Mouse (Mus musculus) adrenal gland, adult 2 months (tissue): ENCODE results near the gene Gja4. TPM values are rescaled to one million over a fixed set of nuclear protein-coding genes. Genes with fewer than 3 reads are reported as not detected.

Experiments
- DNase-seq: peaks from one replicate; pipeline ENCODE4 v3.0.0; 2021
- long read RNA-seq: library from polyadenylated mRNA; stranded (forward); transcript quantifications from one replicate; pipeline ENCODE4 v2.0.0, GENCODE M21; 2021
- polyA plus RNA-seq: library from polyadenylated mRNA; depleted of rRNA; stranded (reverse); fragments of >200 nt; gene quantifications from 2 replicates; pipeline ENCODE4 v1.2.3, GENCODE M21; 2012; rRNA removed
- total RNA-seq, 2 experiments: library from RNA; stranded (reverse); gene quantifications; 2 replicates each; pipeline ENCODE4 v1.2.3; 2021

Gja4 gene
- total RNA-seq (1 to 10 TPM; 2.7 to 6.7 TPM), polyA plus RNA-seq (15.9 and 16.0 TPM in 2 replicates)
- long read RNA-seq, transcript Gja4-201 (2 exons, 1,685 nt): major isoform, 5 of 6 reads
- long read RNA-seq, partial matches to known transcripts: 0 of 6 reads
- long read RNA-seq, other reads (novel, unspliced or antisense): 1 of 6 reads

DNA sequence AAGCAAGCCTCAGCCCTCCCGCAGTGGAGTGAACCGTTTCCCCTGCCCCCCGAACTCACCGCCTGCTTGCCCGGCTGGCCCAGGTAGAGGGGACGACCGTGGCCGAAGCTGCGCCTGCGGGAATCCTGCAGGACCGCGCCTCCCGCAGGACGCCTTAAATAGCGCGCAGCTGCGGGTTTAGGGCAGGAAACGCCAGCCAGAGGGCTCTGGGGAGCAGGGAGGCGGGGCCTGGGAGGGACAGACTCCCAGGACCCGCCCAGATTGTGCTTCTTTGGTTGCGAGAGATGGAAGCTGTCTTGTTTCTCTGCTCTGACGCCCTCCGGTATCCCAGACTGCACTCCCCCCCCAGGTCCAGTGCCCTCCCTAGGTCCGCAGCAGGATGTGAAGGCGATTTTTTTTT, at the start of gene Gja4:
Gene Gja4 (minus strand): TSS at position 179 of the 400 bp plus-strand sequence.
- peak; percentile 88 for DNase-seq

DNA sequence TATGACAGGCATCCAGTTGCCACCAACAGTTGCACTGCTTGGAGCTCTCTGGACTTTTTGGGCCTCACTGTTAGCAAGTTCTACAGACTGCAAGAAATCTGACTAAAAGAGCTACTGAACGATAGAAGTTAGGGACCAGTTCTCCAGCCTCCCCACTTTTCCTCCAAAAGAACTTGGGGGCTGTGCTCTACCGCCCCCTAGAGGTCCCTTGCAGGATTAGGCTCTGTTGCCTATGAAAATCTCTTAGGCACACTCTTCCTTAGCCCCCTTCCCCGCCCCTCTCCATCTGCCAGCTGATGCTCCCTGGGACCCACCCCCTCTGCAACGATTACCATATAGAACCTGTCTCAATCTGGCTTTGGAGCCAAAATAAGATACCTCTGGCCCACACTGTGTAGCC, 49.5 kb upstream of the Gja4 start:
- no peak for DNase-seq

DNA sequence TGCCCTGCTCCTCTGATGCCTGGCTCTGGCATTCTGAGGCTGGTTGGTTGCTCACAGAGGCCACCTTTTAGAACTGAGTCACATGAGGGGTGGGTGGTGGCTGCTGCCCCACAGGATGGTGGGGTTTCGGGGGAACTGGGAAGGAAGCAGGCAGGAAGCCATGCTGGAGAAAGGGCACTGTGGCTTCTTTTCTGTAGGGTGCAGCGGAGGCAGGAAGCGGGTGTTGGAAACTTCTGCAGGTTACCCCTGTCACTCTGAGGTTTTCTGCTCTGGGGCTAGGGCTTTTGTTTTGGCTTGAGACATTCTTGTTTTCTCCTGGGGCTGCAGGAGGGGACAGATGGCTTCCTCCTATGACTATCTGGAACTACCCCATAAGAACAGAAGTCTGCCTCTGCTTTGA, 48.7 kb upstream of the Gja4 start:
- no peak for DNase-seq

DNA sequence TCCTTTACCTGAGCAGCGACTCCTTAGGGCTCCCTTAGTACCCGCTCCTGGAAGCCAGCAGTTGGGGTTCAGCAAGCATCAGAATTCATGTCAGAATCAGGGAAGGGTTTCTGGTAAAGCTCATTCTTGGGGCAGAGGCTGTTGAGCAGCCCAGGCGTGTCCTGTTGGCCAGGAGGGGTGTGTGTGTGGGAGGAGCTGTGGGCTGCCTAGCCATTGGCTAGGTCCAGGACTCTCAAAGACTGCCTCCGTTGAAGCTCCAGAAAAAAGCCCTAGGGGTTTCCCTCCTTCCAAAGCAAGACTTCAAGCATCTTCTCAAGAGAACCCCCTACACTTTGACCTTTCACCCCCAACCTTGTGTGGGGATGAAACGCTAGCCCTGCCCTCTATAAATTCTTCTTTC, 44.2 kb upstream of the Gja4 start, which contains the start of gene Gjb5:
Gene Gjb5 (minus strand): TSS at position 164 of the 400 bp plus-strand sequence.
- DNase-seq: no peak

DNA sequence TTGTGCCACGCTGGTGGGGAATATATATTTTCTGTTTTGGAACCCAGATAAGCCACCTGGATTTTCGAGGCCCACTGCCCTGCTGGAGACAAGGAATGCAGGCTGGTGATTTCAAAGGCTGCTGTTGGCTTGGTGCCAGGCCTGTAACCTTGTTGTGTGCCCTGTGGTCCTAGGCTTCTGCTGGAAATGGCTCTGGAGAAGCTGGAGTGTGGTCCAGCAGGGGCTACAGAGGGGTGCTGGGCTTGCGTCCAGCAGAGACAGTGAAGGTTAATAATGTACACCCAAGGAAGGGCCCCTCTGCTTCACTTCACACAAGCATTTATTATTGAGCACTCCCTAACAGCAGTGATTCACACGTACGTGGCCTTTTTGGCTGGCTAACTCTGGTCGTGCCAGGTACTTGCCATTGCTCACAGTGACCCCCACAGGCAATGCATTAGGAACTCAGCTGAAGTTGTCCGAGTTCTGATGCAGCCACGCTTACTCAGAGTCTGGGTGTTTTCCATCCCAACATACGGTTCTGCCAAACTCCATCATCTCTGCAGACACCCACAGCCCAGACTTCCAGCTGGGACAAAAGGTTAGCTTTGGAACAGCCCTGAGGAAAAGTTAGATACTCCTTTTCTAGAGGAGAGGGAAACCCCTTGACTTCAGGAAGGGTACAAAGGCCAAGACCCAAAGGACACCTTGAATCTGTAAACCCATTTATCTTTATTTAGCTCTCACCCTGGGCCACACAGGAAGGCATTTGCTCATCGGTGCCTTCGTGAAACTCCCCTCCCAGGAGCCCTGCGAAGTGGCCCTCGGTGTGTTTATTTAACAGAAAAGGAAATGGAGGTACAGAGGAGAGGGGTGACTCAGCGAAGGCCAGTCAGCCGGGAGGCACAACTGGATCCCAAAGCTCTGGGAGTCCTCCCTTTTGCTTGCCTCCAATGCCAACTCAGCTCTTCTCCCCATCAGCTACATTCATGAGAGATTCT, 41.0 kb upstream of the Gja4 start:
- peak; percentile 62 for DNase-seq

DNA sequence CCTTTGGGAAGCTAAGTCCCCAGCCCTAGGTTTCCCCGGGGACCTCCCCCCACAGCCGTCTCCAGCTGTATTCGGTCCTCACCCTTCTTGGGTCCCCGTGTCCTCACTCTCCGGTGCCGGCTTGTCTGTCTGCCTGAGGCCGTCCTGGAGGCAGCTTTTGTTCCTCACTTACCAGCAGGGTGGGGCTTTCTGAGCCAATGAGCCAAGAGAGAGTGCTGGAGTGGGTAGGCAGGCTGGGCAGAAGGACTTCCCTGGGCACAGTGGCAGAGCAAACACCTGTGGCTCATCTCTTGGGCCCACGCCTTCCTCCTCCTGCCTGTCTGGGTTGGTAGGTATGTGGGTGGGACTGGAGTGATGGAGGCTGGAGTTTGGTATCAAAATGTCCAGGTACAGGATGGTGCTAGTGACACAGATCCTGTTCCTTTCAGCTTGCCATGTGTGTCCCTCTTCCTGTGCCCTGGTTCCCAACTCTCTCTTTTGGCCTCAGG, 40.2 kb upstream of the Gja4 start, which contains the start of gene Gjb4:
Gene Gjb4 (minus strand): TSS at position 131 of the 488 bp plus-strand sequence.
- no peak for DNase-seq

DNA sequence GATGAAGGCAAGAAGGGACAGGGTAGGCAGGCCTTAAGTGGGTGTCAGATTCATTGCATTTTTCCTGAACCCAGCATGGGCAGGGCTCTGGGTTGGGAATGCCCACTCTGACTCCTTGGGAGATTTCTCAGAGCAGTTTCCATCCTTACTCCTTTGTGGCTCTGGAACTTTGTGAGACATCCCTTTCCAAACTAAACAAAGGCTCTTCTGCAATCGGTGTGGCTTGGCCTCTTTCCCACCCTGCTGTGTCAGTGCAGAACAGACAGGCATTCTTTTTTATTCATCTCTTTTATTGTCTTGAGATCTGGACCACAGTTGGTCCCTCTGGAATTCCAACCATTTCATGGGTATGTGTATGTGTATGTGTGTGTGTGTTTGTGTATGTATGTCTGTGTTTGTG, 38.8 kb upstream of the Gja4 start:
- DNase-seq: peak; percentile 31

DNA sequence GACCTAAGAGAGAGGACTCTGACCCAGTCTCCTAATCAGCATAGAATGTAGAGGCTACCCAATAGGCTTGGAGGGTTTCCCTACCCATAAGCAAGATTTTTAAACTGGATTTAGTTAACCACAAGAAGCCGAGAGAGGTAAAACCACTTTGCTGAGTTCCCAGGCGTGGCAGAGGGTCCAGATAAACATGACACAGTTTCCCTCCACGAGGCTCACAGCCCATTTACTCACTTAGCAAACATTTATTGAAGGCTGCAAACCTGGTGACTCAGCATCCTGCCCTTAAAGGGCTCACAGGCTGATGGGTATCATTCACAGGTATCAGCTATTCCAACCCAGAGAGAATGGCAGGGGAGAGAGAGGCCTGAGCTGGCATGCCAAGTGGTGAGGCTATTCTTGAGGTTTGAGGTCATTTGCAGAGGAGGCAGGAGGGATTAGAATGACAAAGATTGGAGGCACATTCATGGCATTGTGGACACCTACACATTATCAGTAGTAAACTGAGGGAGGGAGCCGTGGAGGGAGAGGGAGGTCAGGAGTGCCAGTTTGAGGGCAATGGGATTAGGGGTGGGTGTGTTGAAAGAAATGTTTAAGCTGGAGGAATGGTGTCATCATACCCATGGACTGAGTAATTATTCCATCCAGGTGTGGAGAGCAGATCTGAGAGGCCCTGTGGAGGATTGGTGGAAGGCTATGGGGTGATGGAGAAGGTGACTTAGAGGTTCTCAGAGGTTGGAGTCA, 35.9 kb upstream of the Gja4 start:
- peak; percentile 45 for DNase-seq

DNA sequence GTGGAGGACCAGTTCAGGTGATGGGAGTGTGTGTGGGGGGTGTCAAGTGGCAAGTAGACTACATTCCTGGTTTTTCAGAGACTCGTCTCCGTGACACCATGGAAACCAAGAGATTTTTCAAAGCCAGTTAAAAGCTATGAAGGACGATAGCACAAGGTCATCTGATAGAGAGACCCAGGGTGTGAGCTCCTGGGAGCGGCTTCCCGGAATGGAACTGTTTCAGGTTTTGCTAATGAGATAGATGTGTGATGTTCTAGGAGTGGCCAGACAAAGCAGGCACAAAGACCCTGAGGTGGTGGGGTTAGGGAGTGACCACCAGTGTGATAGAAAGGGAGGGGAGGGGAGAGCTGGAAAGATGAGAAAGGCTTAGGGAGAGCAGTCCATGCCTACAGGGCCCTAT, 31.2 kb upstream of the Gja4 start:
- DNase-seq: no peak

DNA sequence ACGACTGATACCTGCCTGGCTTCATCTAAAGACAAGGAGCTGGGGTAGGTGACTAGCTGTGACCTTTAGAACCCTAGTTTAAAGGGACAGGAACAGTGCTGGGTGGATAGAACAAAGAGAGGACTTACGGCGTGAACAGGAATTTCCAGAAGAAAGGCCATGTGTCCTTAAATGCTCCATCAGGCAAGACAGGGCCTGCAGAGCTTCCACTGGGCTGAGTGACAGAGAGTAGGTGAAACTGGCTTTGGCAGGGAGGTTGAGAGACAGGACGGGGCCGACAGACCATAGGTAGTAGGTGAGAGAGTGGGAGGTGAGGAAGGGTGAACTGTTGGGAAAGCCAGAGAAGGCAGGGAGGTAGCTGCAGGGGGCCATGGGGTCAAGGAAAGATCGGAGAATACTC, 27.5 kb upstream of the Gja4 start:
- no peak for DNase-seq

DNA sequence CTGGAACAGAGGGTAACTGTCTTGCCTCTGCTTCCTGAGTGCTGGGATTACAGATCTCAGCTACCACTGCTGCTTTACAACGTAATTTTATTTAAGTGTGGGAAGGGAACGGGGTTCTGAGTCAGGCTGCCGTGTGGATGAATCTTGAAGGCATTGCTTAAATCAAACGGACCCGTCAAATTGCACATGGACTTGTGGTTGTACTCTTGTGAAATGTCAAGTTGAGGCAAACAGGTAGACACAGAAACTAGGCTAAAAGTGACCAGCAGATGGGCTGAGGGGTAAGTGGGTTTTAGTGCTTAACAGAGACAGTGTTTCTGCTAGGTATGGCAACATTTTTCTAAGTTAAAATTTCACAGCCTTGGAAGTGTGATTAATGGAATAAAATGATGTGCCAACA, 23.8 kb upstream of the Gja4 start:
- no peak for DNase-seq

DNA sequence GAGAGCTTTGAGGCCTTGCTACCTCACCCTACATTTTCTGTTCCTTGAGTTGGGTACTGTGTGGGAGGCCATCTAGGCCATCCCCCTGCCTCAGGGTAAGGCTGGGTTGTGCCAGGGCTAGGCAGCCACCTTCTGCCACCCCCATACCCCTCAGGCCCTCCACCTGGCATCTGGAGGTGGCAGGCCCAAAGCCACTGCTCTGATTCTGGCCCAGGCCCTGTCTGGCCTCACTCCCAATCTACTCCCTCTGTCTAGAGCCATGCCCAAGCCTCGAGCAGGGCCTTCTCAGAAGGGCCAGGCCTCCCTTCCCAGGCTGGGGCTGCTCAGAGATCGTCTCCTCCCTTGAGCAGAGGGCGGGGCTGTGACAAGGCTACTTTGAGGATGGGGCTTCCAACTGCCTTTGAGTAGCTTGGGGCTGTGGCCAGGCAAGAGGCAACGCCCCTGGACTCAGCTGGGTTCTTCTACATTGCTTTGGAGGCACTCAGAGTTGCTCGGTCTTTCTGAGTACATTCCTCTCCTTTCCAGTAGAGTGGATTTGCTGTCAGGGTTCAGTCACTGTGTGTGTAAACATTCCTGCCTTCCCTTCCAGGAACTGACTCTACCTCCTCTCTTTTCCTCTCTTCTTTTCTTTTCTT, 21.1 kb upstream of the Gja4 start:
- DNase-seq: no peak

DNA sequence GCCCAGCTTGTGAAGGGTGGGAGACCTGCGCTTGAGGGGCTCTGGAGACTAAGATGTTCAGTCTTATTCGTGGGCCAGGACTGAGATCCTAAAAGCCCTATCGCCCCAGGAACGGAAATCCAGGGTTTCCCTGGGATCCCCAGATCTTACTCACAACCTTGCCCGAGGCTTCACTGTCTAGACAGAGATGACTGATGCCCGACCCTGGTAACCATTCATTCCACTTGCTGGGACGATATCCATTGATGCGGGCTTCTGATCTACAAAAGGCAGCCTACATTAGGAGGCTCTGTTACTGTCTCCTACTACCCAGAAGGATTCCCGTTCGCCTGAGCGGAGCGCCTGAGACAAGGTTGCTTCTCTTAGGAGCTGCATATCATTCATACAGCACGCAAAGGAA, 17.3 kb upstream of the Gja4 start:
- DNase-seq: no peak

DNA sequence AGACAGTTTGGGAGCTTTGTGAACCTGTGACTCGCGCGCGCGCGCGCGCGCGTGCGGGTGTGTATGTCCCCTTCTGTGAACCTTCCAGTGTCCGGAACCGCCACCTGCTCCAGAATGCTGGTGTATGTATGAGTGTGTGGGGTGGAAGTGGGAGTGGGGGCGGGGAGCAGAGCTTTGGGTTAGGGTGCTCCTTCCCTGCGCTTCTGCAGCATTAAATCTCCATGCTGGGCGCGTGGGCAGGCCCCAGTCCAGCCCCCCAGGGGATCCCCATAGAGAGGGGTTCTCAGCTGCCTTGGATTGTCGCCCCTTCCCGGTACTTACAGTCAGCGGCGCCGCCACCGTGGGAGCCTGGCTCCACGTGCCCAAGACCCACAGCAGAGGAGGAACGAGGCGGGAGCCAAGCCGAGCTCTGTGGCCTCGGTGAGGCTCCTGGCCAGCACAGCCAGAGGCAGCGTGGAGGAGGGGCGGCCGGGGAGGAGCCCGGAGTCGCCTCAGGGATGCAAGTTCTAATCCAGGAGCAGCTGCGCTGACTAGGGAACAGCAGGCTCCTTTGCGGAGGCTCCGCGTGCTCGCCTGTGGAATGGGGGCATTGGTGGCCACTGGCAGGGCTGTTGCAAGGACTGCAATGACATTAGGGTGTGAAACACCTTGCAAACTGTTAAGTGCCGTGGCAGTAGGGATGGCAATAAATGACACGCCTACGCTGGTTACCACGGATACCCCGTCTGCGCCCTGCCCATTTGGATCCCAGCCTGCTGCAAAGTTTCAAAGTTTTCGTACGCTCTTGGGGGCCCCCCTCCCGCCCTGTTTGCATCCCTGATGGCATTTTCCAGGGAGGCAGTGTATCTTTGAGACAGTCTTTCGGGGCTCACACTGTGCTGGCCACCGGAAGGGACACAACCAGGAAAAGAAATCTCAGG, 16.6 kb upstream of the Gja4 start, which contains the start of gene Gjb3:
Gene Gjb3 (minus strand): TSS at position 664 of the 920 bp plus-strand sequence.
- DNase-seq: peak; percentile 25

DNA sequence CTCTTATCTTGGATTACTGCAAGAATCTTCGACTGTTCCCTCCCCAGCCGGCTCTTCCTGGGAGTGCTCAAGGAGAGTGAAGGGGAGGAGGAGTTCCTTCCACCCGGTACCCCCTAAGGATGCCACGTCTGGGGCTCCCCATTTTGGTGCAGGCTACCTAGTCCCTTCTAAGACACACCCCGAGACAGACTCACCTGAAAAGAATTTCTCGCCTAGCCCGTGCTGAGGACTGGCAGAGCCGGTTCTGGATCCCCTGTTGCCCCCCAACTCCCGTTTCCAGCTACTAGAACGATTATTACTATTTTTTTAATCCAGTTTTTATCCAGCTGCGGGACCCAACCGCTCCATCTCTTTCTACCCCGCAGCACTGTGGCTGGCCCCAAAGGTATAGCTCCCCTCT, 15.9 kb upstream of the Gja4 start:
- DNase-seq: no peak

DNA sequence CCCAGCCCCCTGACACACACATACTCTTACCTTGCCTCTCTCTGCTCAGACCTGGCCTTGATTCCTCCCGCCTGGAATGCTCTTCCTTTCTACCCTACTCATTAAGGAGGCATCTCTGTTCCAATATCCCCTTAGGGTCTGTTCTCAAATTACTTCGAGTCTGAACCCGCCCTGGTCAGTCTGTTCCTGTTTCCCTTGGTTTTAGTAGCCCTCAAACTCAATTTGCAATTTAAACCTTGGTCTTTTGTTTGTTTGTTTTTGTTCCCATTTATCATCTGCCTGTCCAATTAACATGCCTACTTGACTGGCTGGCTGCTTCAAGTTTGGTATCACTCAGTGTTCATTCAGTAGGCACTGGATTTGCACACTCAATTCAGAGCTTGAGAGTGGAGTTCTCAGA, 15.2 kb upstream of the Gja4 start:
- DNase-seq: no peak

DNA sequence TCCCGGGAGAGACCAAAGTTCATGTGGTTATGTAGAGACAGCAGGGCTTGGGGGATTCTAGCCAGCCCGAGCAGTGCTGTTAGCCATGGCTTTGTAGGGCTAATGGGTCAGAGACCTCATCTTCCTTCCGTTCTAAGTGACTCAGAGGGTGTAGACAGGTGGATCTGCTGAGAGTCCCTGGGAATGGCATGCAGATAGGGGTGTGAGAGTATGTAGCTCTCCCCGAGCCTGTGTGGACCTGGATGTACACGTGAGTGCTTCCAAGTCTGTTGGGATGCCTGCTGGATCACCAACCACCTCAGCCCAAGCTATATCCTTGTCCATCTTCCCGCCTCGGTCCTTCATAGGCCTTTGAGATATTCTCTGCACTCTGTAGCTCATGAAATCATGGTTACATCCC, 14.5 kb upstream of the Gja4 start:
- DNase-seq: no peak

DNA sequence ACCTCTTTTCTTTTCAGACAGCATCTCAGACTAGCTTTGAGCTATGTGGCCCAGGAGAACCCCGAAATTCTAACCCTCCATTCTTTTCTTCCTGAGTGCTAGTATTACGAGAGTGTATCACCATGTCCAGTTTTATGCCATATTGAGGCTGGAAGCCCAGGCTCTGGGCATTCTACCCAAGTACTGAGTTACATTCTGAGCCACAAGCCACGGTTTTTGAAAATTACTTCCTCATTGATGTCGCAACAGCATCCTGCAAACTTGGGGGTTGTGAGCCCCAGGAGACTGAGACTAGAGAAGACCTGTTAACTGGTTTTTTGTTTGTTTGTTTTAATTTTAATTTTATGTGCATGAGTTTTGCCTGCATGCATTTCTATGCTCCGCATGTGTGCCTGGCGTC, 13.9 kb upstream of the Gja4 start:
- no peak for DNase-seq

DNA sequence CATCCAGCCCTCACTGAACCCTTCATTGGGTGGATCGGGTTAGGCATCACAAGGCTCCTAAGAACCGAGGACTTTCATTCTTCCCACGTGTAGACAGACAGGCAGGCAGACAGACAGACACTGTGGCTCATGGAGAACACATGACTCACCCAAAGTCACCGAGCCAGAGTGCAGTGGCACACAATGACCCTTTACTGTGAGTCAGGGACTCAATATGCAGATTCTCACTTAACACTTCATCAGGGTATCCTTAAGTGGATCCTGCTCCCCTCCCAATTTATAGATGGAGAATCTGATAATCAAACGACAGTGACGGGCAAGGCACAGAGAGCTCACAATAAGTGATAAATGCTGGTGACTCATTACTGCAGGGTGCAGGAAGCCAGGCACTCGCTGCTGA, 13.4 kb upstream of the Gja4 start:
- peak; percentile 54 for DNase-seq

DNA sequence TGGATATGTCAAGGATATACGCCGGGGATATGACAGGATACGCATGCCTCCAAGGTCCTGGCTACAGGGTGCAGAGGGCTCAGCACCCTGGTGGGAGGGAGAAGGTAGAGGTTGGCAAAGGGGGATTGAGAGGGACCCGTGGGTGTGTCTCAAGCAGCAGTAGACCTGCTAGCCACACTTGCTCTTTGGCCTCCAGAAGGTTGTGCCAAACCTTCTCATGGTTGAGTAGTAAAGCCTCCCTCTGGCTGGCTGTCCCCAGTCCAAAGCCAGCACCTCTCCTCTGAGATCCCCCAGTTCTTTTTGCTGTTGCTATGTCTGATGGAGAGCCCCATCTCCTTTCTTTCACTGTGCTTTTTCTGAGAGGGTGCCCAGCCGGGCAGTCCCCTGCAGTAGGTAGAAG, 11.4 kb upstream of the Gja4 start:
- no peak for DNase-seq

DNA sequence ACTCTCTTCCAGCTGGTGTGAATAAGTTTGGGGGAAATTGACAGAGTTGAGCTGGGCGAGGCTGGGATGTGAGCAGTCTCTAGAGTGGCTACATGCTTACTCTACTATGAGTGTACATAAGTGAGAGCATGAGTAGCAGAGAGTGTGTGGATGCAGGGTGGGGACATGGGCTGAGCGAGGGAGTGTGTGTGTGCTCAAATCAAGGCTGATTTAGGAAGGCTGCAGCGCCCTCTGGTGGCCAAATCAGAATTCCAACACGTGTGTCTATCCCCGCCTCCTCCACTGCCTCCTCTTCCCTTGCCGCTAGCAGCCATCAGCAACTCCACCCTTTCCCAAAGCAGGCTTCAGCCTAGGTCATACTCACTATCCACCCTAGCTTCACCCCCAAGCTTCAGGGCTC, 10.9 kb upstream of the Gja4 start:
- DNase-seq: peak; percentile 68
